Mouse (Mus musculus): Measurements from ENCODE around the gene P3h1. TPM values are rescaled to one million over a fixed set of nuclear protein-coding genes. Genes with fewer than 3 reads are reported as not detected.

P3h1 gene
- polyA plus RNA-seq, 1 experiment: 5.9 TPM

GRCm38 (mm10) chr4:119244468-119245240 lies 11.9 kb downstream of the P3h1 start:
- Histone ChIP-seq H3K27ac (ENCODE audit: insufficient read depth, low read length) (no peak overlapping the region), H3K4me1 (ENCODE audit: control insufficient read depth, insufficient read depth, insufficient read length) (no peaks in the 10 kb centered on the region), H3K4me3 (ENCODE audit: extremely low read depth, insufficient read depth, insufficient read length) (no peak overlapping the region), H3K36me3 (ENCODE audit: control insufficient read depth, insufficient read depth, low read length) (no peaks in the 10 kb centered on the region), H3K27me3 (ENCODE audit: control insufficient read depth, insufficient read depth, low read length) (no peaks in the 10 kb centered on the region)
- DNase-seq (ENCODE audit: low read depth in 1 of 2, low spot score in 2 of 2): no peak
- no peak for TF ChIP-seq CTCF (IDR thresholded peaks at IDR 0.05; ENCODE audit: extremely low read depth, insufficient read depth, insufficient read length, insufficient replicate concordance)
- TF ChIP-seq POLR2A (IDR thresholded peaks at IDR 0.05; ENCODE audit: low read depth, low read length): no peak
- WGBS: 93% methylated on average over 22 of the region's 22 CpGs

- WGBS: 83% methylated on average over 7 of the region's 7 CpGs
- Histone ChIP-seq H3K4me3 (ENCODE audit: extremely low read depth, insufficient read depth, insufficient read length) (no peak overlapping the region), H3K27me3 (ENCODE audit: control insufficient read depth, insufficient read depth, low read length) (no peaks in the 10 kb centered on the region), H3K27ac (ENCODE audit: insufficient read depth, low read length) (no peak overlapping the region), H3K36me3 (ENCODE audit: control insufficient read depth, insufficient read depth, low read length) (no peaks in the 10 kb centered on the region), H3K4me1 (ENCODE audit: control insufficient read depth, insufficient read depth, insufficient read length) (no peaks in the 10 kb centered on the region)
- TF ChIP-seq CTCF (IDR thresholded peaks at IDR 0.05; ENCODE audit: extremely low read depth, insufficient read depth, insufficient read length, insufficient replicate concordance): no peak
- no peak for TF ChIP-seq POLR2A (IDR thresholded peaks at IDR 0.05; ENCODE audit: low read depth, low read length)
- no peak for DNase-seq (ENCODE audit: low read depth in 1 of 2, low spot score in 2 of 2)
Measured at GRCm38 (mm10) chr4:119245556-119245955, 12.8 kb downstream of the P3h1 start.

GRCm38 (mm10) chr4:119245961-119246360 lies 13.2 kb downstream of the P3h1 start:
- 85% methylated on average over 9 of the region's 9 CpGs for WGBS
- Histone ChIP-seq H3K27me3 (ENCODE audit: control insufficient read depth, insufficient read depth, low read length) (no peaks in the 10 kb centered on the region), H3K4me3 (ENCODE audit: extremely low read depth, insufficient read depth, insufficient read length) (no peak overlapping the region), H3K4me1 (ENCODE audit: control insufficient read depth, insufficient read depth, insufficient read length) (no peaks in the 10 kb centered on the region), H3K27ac (ENCODE audit: insufficient read depth, low read length) (no peak overlapping the region), H3K36me3 (ENCODE audit: control insufficient read depth, insufficient read depth, low read length) (no peaks in the 10 kb centered on the region)
- TF ChIP-seq POLR2A (IDR thresholded peaks at IDR 0.05; ENCODE audit: low read depth, low read length): no peak
- TF ChIP-seq CTCF (IDR thresholded peaks at IDR 0.05; ENCODE audit: extremely low read depth, insufficient read depth, insufficient read length, insufficient replicate concordance): no peak
- no peak for DNase-seq (ENCODE audit: low read depth in 1 of 2, low spot score in 2 of 2)

- Histone ChIP-seq H3K27ac (ENCODE audit: insufficient read depth, low read length) (no peak overlapping the region), H3K4me3 (ENCODE audit: extremely low read depth, insufficient read depth, insufficient read length) (no peak overlapping the region), H3K4me1 (ENCODE audit: control insufficient read depth, insufficient read depth, insufficient read length) (no peaks in the 10 kb centered on the region), H3K27me3 (ENCODE audit: control insufficient read depth, insufficient read depth, low read length) (no peaks in the 10 kb centered on the region), H3K36me3 (ENCODE audit: control insufficient read depth, insufficient read depth, low read length) (no peaks in the 10 kb centered on the region)
- DNase-seq (ENCODE audit: low read depth in 1 of 2, low spot score in 2 of 2): no peak
- WGBS: 77% methylated on average over 14 of the region's 14 CpGs
- TF ChIP-seq CTCF (IDR thresholded peaks at IDR 0.05; ENCODE audit: extremely low read depth, insufficient read depth, insufficient read length, insufficient replicate concordance): no peak
- no peak for TF ChIP-seq POLR2A (IDR thresholded peaks at IDR 0.05; ENCODE audit: low read depth, low read length)
Measured at GRCm38 (mm10) chr4:119246688-119247225, 14.0 kb downstream of the P3h1 start.

DNA sequence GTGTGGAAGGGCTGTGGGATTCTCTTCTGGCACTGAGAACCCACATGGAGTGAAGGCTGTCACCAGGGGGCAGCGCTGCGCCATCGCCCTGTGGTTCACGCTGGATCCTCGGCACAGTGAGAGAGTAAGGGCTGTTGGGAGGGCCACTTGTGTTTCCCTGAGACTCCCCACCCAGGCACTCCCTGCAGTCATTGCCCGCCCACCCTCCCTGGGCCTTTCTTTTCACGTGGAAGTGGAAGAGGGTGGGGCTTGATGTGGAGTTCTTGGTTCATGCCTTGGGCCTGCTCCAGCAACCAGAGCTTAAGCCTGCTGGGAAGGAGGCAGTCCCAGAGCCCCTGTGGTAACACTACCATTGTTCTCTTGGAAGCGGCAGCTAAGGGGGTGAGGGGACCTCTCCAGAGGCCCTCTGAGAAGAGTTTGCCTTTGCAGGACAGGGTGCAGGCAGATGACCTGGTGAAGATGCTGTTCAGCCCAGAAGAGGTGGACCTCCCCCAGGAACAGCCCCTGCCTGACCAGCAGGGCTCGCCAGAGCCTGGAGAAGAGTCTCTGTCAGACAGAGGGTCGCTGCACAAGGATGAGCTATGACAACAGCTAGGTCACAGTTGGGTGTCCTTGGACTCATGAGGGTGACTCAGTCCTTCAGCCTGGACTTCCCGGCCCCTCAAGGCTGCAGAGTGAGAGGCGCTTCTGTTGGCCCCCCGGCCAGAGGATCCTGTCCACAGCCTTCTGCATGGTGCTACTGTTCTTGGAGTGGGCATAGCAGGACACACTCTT lies 14.9 kb downstream of the P3h1 start:
- TF ChIP-seq POLR2A (IDR thresholded peaks at IDR 0.05; ENCODE audit: low read depth, low read length) (no peak), CTCF (IDR thresholded peaks at IDR 0.05; ENCODE audit: extremely low read depth, insufficient read depth, insufficient read length, insufficient replicate concordance) (peak; percentile 87)
- no peaks in the 10 kb centered on the region for H3K27me3 ChIP-seq (ENCODE audit: control insufficient read depth, insufficient read depth, low read length)
- WGBS: 51% methylated on average over 13 of the region's 13 CpGs
- DNase-seq (ENCODE audit: low read depth in 1 of 2, low spot score in 2 of 2): peak in 1 of 2 experiments; percentile 68
- no peaks in the 10 kb centered on the region for H3K4me1 ChIP-seq (ENCODE audit: control insufficient read depth, insufficient read depth, insufficient read length)
- no peaks in the 10 kb centered on the region for H3K36me3 ChIP-seq (ENCODE audit: control insufficient read depth, insufficient read depth, low read length)
- H3K4me3 ChIP-seq (ENCODE audit: extremely low read depth, insufficient read depth, insufficient read length): no peak overlapping the region
- no peak overlapping the region for H3K27ac ChIP-seq (ENCODE audit: insufficient read depth, low read length)

DNA sequence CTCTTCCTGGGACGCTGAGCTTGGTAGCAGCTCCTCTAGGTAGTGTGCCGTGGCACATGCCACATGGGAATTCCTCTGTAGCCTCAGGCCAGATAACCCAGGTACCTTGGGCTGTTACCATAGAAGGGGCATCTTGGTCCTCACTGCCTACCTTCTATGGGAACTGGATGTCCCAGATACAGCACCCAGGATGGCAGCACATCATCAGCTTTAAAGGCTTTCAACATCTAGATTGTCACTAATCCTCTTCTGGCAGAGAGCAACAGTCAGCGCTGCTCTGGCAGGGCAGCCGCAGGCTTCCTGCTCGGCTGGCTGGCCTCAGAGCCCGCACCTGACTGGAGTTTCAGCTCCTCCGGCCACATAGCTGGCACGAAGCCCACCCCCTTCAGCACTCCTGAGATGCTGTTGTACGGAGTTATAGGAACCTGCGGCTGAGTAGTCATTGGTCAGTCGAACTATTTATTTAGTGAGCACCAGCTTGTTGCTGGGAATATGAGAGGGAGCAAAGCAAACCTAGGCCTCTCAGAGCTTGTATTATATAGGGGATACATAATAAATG lies 15.8 kb downstream of the P3h1 start:
- TF ChIP-seq POLR2A (IDR thresholded peaks at IDR 0.05; ENCODE audit: low read depth, low read length) (no peak), CTCF (IDR thresholded peaks at IDR 0.05; ENCODE audit: extremely low read depth, insufficient read depth, insufficient read length, insufficient replicate concordance) (no peak)
- H3K4me3 ChIP-seq (ENCODE audit: extremely low read depth, insufficient read depth, insufficient read length): no peak overlapping the region
- no peaks in the 10 kb centered on the region for H3K27me3 ChIP-seq (ENCODE audit: control insufficient read depth, insufficient read depth, low read length)
- no peaks in the 10 kb centered on the region for H3K4me1 ChIP-seq (ENCODE audit: control insufficient read depth, insufficient read depth, insufficient read length)
- H3K27ac ChIP-seq (ENCODE audit: insufficient read depth, low read length): no peak overlapping the region
- 88% methylated on average over 11 of the region's 11 CpGs for WGBS
- DNase-seq (ENCODE audit: low read depth in 1 of 2, low spot score in 2 of 2): no peak
- no peaks in the 10 kb centered on the region for H3K36me3 ChIP-seq (ENCODE audit: control insufficient read depth, insufficient read depth, low read length)
